Mouse (Mus musculus) cerebellum, adult 2 months (tissue): ENCODE measurements around the gene Cmss1.

ENCODE experiments used
- CTCF ChIP-seq: fragments of 200-500 bp; IDR thresholded peaks from 2 replicates; pipeline ENCODE4 v1.5.1; 2011; ENCODE audit warnings: low read depth, mild to moderate bottlenecking, control low read depth, low read length, moderate library complexity, borderline replicate concordance; ENCODE audit not compliant: insufficient read depth
- POLR2A ChIP-seq: fragments of 200-500 bp; IDR thresholded peaks from 2 replicates; pipeline ENCODE4 v1.6.1; 2011; ENCODE audit warnings: low read length, control low read depth, borderline replicate concordance; ENCODE audit not compliant: insufficient read depth

DNA sequence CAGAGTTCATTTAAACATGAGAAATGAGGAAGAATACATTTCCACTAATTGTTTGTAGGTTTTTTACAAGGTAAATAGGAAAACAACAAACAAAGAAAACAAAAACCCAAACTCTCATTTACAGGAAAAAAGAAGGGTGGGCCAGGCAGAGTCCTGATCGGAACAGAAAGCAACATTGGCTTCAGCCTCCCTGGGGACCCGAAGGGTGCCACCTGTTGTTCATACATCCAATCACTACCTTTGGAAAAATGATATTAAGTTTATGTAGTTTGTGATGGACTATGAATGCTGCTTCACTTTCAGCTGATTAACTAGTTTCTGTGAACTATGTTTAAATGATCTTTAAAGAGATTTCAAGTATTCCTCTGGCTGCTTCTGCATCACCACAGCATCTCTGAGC is 55.0 kb downstream of the Cmss1 start:
- no peak for TF ChIP-seq POLR2A
- TF ChIP-seq CTCF = no peak
